Mouse (Mus musculus): ENCODE results near the gene Pitpna.
A peak's percentile ranks its signal among the peaks of the same experiment; 100 is the strongest.

The Pitpna gene

GRCm38 (mm10) chr11:75565849-75566248, 22.0 kb upstream of the Pitpna start:
- no peak for DNase-seq

- no peak for DNase-seq
Measured at GRCm38 (mm10) chr11:75566276-75567196, 21.4 kb upstream of the Pitpna start.

- peak in 1 of 2 experiments; percentile 6 for DNase-seq
Measured at GRCm38 (mm10) chr11:75567346-75568114, 20.4 kb upstream of the Pitpna start.

GRCm38 (mm10) chr11:75568115-75568511, 19.8 kb upstream of the Pitpna start:
- peak in 1 of 2 experiments; percentile 3 for DNase-seq

GRCm38 (mm10) chr11:75568962-75569361, 18.9 kb upstream of the Pitpna start:
- DNase-seq, result no peak

GRCm38 (mm10) chr11:75570375-75571125, 17.3 kb upstream of the Pitpna start:
- DNase-seq, result no peak

- no peak for DNase-seq
Measured at GRCm38 (mm10) chr11:75571126-75571990, 16.5 kb upstream of the Pitpna start.

GRCm38 (mm10) chr11:75572301-75572791, 15.6 kb upstream of the Pitpna start:
- peak; percentile 43 to 62 for DNase-seq

GRCm38 (mm10) chr11:75572854-75573650, 14.8 kb upstream of the Pitpna start:
- peak; percentile 90 to 93 for DNase-seq

- no peak for DNase-seq
Measured at GRCm38 (mm10) chr11:75574378-75575123, 13.3 kb upstream of the Pitpna start.

- no peak for DNase-seq
Measured at GRCm38 (mm10) chr11:75575560-75576123, 12.3 kb upstream of the Pitpna start.

GRCm38 (mm10) chr11:75578609-75579008, 9.3 kb upstream of the Pitpna start:
- no peak for DNase-seq

- DNase-seq, result no peak
Measured at GRCm38 (mm10) chr11:75581495-75582149, 6.3 kb upstream of the Pitpna start.

- no peak for DNase-seq
Measured at GRCm38 (mm10) chr11:75583521-75583920, 4.4 kb upstream of the Pitpna start.

GRCm38 (mm10) chr11:75585061-75585460, 2.8 kb upstream of the Pitpna start:
- DNase-seq, result no peak

GRCm38 (mm10) chr11:75585978-75586377, 1.9 kb upstream of the Pitpna start:
- no peak for DNase-seq

GRCm38 (mm10) chr11:75586963-75587362, 934 bp upstream of the Pitpna start:
- DNase-seq, result no peak

GRCm38 (mm10) chr11:75588285-75588941, 516 bp downstream of the Pitpna start:
- DNase-seq, result peak in 1 of 2 experiments; percentile 89

- no peak for DNase-seq
Measured at GRCm38 (mm10) chr11:75592612-75593011, 4.7 kb downstream of the Pitpna start.
